Mouse (Mus musculus) right cerebral cortex, postnatal 10 days (tissue): ENCODE measurements at regions not wholly inside any gene's neighbourhood (a gene's known extent, or its start where the extent isn't known, plus 50 kb on each side); places are given as distances from the start of the nearest gene placed in this dataset.

Experiments
- DNase-seq, 2 experiments: peaks; one replicate each; pipeline ENCODE4 v3.0.0; 2021; ENCODE audit warnings: low spot score in 2 of 2

DNA sequence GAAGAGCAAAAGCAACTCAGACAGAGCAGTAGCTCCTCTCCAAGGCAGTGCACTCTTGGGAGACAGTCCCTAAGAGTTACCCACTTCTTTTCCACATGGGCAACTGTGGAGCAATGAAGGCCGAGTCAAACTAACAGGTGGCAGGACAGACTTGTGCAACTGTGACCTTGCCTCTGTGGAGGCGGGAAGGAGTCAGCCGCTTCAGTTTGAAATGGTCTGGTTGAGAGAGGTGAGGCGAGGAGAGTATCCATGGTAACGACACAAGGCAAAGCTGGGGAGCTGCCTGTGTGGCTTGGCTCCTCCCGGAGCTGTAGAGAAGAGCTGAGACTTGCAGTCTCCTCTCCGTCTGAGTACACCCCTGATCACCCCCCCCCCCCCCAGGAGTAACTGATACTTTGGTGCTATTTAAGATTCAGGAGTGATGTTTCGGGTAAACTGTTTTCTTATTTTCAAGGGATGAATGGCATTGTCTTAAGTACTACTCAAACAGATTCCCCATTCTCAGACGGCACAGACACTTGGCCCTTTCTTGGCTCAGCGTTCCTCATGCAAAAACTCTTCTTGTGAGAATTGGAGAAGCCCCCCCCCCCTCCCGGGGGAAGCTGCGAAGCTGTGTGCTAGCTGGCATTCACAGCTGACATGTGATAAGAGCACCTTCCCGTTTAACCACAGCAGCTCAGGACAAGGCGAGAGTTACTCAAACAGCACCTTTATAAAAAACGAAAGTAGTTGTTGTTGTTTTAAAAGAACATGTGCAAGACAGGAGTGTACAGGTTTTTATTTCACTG lies 54.9 kb upstream of the Chst1 start:
- peak; percentile 50 to 76 for DNase-seq

DNA sequence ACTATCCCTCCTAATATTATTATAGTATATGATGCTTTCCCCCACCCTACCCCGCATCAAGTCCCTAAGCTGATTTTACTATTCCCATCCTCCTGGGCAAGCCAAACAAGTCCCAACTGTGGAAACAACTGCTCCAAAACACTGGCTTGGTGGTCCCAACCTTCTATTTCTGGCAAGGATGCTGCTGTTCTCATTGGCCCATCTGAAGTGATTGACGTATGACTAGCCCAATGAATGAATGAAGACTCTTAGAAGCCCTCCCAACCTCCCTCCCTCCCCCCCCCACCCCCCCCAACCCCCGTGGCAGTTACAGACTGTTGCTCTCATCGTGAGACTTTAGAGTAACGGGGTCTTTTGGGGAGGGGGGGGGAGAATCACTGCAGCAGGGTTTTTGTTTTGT lies 58.7 kb upstream of the Chst1 start:
- DNase-seq: no peak

DNA sequence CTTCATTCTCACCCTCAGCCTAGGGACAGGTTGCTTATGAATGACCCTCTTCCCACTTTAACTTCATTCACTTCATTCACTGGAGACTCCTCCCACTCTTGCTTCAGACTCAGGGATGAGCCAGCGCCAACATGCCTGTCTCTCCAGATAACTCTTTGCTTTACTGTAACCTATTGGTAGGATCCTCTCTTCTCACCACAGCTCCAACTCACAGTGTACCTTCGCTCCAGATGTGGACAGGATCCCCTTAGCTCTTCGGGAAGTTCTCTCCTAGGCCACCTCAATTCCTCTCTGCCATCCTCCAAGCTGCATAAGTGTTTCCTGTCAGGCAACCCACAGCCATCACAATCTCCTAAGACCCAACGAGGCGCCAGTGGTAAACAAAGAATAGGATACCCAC lies 67.5 kb upstream of the Chst1 start:
- DNase-seq: no peak

DNA sequence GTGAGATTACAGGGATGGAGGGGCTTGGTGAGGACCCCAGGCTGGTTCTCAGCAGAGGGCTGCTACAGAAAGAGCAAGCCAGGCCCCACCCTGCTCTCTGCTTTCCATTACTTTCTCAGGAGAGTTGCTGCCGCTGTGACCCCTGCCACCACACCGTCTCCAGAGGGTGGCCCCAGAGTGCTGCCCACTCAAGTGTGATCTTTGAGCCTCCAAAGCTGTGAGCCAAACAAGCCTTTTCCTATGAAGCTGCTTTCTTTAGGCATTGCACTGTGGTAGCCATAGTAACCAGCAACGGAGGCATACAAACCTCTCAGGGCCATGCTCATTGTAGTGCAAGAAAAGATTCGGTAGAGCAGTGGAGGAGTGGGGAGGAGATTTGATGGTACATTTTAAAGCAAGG lies 68.8 kb upstream of the Chst1 start:
- DNase-seq: peak; percentile 42 to 66

DNA sequence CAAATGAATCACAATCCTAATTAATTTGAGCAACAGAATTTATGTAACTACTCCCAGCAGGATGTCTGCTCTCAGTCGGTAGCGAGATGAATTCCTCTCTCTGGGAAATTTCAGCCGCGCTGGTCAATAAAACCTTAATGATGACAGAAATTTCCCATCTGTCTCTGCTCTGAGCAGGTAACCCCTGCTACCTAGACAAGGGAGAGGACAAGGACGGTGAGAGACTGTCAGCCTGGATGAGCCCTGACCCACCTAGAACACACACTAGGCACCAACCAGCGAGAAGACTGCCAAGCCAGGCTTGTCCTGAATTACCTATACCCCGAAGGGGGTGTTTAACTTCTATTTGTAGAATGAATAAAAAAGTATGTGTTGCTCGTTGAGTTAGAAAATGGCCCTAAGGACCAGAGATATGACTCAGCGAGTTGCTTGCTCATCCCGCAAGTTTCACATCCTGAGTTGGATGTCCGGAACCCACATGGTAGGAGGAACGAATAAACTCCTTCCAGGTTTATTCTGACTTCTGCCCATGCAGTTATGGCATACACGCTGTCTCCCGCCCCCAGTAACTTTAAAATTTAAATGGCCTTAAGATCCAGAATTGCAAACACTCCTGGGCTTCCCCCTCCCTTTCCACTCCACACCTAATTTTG lies 69.5 kb upstream of the Slc35c1 start:
- DNase-seq: no peak

DNA sequence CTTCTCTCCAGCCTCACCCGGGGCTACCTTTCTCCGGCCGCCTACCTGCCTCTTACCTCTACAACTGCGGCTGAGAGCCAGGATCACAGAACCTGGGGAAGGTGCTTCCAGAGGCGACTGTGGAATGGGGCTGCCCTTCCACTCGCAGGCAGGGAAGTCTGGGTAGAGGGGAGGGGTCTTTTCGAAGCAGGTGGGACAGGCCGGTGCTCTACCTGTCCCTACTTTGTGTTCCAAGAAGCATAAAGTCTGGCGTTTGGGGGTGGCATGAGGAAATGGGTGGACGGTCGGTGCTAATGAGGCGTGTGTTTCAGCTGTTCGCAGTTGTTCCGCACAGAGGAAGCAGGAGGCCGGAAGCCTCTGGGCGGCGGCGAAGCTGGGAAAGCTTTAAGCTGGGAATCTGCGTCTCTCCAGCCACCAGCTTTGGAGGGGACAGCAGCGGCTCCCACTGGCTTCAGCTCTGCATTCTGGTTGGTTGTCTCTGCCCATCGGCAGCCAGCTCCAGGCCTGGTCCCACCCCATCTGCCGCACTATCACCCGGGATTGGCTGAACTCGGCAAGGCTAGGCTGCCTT lies 68.8 kb upstream of the Slc35c1 start:
- peak; percentile 93 to 96 for DNase-seq

DNA sequence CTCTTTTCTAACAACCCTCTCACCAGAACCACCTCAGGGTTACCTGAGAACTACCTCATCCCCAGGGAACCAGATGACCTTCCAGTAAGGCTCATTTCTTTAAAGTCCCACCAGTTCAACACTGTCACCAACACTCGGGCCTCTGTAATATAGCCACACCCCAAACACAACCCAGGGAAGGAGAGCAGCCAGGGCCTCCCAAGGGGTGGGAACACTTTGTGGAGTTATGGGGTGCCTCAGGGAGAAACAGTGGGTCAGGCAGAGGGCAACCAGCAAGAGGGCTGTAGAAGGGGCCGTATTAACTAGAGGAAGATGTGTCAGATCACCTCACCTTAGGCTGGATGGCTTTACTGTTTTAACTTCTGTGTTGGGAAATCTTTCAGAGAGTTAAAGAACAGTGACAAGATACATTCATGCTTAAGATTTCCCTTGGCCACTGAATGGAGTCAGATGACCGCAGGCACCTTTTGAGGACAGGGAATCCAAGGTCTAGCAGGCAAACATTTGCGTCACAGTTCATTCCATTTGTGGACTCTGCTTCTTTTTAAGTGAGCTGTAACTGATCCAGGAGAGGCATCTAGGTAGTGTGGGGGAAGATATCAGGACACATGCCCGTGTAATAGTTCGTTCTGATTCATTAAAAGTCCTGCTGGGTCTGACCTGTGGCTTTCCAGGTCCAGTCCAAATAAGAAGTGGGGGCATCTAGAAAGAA lies 67.9 kb upstream of the Slc35c1 start:
- DNase-seq: no peak

DNA sequence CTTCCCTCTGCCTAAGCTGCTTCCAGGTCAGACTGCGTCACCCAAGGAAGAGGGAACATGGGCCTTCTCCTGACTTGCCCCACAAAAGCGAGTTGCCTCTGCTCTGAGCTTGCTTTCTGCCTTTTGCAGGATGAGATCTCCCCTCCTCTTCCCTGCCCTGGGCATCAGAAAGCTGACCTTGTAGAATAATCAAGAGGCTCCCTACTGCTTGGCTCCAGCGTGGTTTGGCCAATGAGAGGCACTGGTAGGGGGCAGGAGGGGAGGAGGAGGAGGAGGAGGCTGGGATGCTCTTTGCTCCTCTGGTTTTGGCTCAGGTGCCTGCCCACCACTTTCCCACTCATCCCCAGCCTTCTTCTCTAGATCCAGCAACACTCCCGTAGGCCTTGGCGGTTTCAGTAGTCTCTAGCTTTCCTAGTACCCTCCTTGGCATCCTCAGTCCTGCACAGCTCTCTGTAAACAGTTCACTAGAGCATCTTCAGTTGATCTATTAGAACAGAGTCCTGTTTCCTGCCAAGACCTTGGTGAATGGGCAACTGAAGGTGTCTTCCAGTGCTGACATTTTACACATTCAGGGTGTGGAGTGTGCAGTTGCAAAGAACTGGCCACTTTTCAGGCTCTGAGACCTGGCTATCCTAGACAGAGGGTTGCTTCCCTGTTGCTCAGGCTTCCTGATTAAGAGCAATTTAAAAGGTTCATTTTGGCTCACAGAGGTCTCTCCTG lies 66.5 kb upstream of the Slc35c1 start:
- DNase-seq: no peak

DNA sequence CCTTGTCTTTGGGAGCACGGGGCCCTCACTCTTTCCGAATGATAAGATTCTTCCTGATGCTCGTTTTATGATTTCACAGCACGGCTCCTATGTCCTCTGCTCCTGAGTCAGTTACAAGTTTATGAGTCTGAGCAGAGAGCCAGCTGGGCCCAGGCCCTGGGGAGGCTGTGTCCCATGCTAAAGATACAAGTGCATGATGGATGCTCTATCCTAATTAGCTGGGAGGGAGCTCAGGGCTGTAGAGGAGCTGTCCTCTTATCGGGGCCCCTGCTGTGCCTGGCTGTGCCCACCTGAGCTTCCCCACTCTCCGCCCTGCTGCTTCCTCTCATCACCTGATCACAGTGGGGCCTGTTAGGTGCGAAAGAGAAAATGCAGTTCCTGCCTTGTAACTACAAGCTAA lies 65.3 kb upstream of the Slc35c1 start:
- DNase-seq: no peak

DNA sequence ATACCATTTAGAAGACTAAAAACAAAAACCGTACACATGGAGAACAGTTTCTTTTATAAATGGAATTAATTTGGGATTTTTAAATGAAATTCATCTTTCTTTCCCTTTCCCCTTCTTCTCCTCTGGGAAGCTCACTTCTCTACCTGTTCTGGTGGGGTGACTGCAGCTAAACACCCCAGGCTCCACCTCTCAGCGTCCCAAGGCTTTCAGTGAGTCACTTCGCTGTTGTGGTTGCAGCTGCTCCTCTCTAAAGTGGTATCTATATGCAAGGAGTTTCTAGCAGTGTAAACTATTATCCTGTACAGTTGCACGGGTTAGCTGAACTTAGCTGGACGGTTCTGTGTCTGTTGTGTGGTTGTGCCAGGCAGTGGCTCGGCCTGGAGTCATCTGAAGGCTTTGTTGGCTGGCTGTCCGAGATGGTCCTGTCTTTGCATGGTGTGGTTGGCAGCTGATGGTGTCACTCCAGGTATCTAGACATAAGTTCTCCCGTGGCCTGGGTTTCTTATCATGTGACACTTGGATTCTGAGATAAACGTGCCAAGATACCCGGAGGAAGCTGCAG lies 64.8 kb upstream of the Slc35c1 start:
- DNase-seq: no peak

DNA sequence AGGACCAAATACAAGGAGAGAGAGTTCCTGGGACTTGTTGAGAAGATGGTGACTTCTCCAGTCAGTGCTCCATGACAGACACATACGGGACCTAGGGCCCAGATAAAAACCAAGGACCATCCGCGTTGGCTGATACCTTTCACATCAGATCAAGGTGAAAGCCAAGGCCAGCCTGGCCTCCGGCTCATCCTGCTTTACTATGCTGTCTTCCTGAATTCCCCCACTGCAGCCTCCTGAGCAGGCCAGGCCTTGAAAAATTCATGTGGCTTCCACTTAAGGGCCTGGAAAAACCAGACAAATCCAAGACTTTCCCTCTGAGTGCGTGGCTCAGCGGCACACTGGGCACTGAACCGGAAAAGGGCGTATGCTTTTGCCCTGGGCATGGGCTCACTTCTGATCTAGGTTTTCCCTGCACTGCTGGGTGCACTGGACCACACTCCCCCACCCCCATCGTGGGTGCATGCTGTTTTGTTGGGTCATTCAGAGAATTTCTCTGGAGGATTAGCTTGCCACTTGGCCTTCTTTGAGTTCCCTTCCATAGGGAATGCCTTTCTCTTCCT lies 64.1 kb upstream of the Slc35c1 start:
- DNase-seq: no peak

DNA sequence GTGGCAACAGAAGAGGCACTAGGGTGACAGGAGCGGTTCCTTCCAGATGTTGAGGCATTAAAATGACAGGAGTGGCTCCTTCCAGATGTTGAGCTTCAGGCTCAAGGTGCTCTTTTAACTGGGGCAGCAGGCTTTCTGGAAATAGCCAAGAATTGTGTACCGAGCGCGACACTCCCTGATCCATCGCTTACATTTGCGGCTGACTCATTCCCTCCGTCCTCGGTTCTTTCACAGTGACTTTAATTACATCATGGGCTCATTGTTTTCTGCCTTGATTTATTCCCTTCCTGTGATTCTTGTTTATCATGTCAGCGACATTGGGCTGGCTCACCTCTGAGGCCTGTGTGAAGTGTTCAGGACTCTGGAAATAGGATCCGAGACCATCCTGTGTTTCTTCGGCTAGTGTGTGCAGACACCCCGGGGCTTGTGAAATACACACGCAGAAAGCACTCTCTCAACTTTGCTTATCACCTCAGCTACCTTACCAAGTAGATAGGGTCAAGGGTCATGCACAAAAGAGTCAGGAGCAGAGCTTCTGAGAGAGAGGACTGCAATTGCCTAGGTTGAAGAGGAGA lies 63.1 kb upstream of the Slc35c1 start:
- no peak for DNase-seq

DNA sequence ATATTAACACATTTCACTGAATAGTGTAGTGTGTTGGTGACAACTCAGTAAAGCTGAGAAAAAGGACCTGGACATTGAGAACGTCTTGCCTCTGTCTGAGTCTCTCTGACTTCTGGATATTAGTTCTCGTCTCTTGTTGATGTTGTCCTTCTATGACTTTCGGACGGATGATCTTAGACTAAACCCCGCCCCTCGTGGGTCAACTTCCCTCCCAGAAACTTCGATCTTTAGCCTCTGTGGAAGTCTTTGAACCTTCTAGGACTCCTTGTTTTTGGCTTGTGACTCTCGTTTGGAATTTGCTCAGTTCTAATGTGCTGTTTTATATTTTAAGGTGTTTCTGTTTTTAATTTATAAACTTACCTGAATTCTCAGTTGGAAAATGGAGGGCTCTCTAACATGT lies 61.2 kb upstream of the Slc35c1 start:
- no peak for DNase-seq

DNA sequence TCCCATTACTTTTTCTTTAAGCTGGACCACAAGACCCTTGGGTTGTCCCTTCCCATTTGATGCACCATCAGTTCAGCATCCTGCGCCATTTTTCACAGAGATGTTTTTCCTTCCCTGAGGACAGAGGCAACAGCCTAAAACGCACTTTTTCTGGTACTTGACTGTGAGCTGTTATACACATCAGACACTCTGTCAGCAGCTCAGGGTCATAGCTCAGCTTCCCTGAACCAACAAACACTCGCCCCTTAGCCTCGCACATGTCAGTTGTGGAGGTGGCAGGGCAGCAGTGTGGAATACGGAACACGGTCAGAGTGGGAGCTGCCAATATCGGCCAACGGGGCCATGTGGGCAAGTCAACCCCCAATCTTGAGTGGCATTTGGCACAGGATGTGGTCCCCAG lies 59.1 kb upstream of the Slc35c1 start:
- no peak for DNase-seq

DNA sequence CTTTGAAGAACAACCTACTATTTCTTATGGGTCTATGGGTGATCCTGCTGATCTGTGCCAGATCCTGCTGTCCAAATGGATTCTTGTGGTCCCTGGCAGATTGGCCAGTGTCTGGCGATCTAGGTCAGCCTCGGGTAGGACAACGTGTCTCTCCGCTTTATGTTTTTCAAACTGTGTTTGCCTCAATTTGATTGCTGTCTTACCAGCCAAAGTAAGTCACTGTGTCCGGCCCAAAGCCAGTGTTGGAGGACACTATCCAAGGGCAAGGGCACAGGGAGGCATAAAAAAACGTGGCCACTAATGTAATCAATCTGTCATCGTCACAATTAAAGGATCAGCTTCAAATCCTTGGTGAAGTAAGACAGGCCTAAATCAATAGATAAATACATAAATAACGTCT lies 58.6 kb upstream of the Slc35c1 start:
- no peak for DNase-seq

DNA sequence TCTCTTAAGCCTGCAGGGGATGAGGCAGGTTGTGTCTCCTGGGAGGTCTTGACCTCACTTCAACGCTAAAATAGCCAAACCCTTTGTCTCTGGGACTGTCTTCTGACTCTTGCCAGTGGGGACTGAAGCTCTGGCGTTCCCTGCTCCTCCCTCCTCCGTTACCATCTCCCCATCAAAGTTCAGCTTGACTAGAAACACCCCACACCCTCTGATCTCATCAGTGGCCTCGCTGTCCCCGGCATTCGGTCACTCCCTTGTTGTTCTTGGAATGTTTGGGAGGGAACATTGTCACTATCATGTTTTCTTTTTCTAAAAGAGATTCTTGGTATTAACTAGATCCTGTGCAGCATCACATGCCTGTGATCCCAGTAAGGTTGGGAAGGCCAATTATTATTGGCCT lies 54.6 kb upstream of the Slc35c1 start:
- no peak for DNase-seq

DNA sequence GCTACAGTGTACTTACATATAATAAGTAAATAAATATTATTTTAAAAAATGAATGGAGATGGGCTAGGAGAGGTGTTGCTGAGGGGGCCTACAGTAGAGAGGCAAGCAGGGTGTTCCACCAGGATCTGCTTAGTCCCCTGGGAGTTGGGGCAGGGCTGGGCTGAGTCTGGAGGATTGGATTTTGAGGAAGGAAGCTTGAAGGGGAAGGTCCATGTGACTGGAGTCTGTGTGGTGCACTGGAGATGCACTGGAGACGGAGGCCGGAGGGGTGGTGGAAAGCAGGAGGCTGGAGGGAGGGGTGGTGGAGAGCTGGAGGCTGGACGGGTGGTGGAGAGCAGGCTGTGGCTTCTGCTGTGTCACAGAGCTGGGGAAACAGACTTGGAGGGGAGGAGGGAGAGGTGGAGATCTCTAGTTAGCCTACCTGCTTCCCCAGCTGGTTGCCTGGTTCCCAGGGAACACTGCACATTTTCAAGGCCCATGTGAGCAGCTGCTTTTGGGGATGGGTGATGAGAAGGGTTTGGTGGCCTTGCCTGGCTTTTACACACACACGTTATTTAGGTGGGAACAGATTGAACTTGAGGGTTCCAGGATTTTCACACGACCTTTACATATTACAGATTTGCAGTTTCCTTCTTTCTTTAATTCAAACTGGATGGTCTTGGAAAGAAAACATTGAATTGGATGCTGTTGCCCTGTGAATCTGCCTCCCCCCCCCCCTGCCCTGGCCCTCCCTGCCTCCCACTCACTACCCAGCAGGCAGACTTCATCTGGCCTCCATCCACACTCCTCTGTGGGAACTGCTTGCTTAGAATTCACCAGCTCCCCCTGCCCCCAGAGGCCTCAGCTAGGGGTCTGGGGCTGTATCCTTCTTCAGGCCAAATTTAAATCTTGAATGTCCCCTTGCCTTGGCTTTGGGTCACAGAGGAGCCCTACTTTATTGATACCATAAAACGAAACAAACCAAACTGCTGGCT lies 51.7 kb upstream of the Slc35c1 start:
- peak in 1 of 2 experiments; percentile 48 for DNase-seq
